Mouse (Mus musculus) layer of hippocampus, postnatal 25 days (tissue): ENCODE results near the gene Ino80b. TPM values are rescaled to one million over a fixed set of nuclear protein-coding genes. Genes with fewer than 3 reads are reported as not detected.

Source experiments
- DNase-seq, 2 experiments: peaks; one replicate each; pipeline ENCODE4 v3.0.0; 2022; ENCODE audit warnings: mixed read lengths in 2 of 2, low spot score in 1 of 2; ENCODE audit errors: extremely low spot score in 1 of 2
- total RNA-seq, 2 experiments: library from RNA; stranded (reverse); gene quantifications; 2 replicates each; pipeline ENCODE4 v1.2.3; 2021

Ino80b gene
- total RNA-seq, 2 experiments from 2014 or later, result 24.0 to 26.2 TPM

DNA sequence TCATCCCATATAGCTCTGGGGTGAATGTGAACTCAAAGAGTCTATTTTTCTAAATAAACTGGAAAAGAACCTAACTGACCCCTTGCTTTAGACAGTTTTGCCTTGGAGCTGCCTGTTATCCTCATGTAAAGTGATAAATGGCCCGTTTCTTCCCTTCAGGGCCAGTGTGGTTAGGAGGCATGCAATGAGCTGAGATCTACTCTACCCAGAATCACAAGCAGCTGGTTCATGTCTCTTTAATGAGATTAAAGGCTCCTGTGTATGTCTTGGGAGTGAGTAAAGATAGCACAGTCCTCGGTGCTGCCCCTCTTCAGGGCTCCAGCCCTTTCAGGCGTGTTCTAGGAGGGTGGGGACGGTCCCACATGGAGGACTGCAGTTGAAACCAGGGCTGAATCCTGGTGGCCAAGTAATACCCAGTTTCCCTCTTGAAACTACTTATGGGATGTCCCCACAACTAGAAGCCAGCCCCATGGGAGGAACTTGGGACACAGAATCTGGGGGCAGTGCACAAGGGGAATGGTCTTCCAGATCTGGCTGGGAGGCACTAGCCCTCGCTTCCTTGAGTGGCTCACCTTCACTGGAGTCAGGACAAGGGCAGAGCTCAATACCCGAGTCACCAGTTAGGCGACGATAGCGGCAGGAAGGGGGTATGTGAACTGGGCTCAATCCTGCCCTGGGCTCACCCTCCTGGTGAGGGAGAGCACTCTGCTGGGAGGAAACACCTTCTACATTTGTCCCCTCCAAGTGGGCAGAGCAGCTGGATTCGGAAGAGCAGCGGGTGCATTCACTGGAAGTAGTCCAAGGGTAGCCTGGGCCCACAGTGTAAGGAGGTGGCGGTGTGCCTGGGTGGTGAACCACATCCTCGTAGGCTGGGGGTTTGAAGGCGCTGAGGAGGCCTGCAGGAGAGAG is 6.2 kb downstream of the Ino80b start:
- DNase-seq, result no peak

DNA sequence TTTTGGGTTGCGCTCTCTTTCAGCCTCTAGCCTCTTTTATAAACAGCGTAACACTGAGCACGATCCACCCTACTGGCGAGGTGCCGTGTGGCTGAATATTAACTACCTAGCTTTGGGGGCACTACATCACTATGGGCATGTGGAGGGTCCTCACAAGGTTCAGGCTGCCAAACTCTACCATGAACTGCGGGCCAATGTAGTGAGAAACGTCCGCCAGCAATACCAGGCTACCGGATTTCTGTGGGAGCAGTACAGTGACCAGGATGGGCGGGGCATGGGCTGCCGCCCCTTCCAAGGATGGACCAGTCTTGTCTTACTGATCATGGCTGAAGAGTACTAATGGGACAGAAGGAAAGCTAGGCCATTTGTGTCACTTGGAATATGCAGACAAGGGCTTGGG is 6.9 kb downstream of the Ino80b start:
- DNase-seq, result no peak

DNA sequence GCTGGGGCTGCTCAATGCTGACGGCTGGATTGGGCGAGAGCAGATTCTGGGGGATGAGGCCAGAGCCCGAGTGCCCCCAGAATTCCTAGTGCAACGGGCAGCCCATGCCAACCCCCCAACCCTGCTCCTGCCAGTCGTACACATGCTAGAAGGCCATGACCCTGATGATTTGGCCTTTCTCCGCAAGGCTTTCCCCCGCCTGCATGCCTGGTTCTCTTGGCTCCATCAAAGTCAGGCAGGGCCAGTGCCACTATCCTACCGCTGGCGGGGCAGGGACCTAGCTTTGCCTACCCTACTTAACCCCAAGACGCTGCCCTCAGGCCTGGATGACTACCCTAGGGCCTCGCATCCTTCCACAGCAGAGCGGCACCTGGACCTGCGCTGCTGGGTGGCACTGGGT is 7.6 kb downstream of the Ino80b start:
- DNase-seq, result no peak

DNA sequence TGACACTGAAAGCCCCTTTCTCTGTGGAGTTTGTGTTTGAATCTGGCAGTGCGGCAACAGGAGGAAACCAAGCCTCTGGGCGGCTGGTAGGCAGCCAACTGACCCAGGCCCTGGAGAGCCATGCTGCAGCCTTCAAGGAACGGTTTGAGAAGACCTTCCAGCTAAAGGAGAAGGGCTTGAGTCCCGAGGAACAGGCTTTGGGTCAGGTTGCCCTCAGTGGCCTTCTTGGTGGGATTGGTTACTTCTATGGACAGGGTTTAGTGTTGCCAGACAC is 8.1 kb downstream of the Ino80b start:
- DNase-seq, result no peak

DNA sequence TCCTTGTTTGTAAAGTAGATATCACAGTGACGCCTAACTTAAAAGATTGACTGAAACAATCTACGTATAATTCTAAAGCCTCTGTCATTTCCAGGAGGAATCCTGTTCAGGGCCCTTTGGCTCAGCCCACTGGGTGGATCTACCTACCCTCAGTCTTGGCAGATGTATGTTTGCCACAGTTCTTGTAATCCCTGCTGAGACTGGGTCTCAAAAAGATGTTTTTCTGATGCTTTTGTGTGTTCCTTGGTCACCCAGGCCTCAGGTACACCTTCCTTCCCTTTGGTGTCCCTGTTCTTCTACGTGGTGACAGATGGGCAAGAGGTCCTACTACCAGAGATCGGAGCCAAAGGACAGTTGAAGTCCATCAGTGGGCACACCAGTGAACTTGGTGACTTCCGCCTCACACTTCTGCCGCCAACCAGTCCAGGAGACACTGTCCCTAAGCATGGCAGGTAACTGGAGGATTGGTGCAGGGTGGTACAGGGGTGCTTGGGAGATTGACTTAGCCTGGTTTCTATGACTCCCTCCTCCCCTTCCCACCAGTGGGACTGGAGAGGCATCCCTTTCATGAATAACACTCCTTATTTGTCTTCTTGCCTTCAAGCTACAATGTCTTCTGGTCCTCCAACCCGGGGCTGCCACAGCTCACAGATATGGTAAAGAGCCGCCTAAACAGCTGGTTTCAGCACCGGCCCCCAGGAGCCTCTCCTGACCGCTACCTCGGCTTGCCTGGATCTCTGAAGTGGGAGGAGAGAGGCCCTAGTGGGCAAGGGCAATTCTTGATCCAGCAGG is 8.7 kb downstream of the Ino80b start:
- DNase-seq, result no peak

DNA sequence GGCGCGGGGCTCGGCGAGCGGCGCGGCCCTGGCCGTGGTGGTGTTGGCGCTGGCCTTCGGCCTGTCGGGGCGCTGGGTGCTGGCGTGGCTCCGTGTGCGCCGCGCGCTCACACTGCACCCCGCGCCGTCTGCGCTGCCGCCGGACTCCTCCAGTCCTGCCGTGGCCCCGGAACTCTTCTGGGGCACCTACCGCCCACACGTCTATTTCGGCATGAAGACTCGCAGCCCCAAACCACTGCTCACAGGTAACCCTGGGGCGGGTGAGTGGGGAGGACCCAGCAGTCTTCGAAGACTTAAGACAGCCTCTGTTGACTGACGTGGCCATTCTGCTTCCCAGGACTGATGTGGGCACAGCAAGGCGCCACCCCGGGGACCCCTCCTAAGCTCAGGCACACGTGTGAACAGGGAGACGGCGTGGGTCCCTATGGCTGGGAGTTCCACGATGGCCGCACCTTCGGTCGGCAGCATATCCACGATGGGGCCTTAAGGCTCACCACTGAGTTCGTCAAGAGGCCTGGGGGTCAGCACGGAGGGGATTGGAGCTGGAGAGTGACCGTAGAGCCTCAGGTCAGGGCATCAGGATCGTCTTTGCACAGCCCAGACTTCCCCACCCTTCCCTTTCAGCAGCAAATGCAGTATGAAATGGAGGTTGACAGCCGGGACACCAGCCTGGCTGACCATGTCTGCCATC is 9.4 kb downstream of the Ino80b start:
- DNase-seq, result no peak

DNA sequence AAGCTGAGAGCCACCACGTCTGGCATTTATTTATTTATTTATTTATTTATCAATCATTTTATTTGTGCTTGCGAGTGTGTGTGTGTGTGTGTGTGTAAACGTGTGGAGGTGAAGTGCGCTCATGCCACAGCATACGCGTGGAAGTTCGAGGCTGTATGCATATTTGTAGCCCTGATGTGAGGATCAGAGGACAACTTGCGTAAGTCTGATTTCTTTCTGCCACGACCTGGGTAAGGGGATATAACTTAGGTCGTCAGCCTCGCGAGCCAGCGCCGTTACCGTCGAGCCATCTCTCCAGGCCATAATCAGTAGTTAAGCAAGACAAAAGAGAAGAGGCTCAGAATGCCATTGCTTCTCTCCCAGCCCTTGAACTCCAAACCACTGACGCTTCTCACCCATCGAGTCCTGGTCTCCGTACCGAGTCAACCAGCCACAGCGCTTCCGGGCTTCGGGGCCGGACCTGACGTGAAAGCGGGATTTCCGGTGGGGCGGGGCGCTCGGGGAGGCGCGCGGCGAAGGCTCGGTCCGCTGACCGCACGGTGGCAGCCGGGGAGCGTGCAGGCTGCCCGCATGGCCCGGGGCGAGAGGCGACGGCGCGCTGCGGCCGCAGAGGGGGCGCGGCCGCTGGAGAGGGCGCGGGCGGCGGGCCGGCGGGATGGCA is 10.1 kb downstream of the Ino80b start, which contains the start of gene Mogs:
Mogs (plus strand) TSS at position 486 of the 661 bp plus-strand sequence.
- DNase-seq, result peak; percentile 85 to 88

DNA sequence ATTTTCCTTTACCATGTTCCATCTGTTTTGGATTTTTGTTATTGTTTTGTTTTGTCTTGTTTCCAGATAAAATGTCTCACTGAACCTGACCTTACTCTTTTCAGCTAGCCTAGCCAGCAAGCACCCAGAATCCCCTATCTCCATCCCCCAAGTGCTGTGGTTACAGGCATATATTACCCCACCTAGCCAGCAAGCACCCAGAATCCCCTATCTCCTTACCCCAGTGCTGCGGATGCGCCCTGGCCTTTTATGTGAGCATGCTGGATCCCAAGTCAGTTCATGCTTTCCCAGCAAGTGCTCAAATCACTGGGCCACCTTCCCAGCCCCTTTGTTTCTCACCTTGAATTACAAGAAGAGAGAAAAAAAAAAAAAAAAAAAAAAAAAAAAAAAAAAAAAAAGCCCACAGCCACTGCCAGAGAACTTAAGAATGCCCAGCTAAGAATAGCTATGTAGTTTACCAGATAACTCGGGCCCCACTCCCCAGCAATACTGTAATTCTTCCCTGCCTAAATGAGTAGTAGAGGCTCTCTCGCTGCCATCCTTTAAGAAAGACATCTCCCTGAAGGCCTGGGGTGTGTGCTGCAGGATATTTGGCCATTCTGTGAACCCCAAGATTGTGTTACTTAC is 13.6 kb downstream of the Ino80b start:
- no peak for DNase-seq

DNA sequence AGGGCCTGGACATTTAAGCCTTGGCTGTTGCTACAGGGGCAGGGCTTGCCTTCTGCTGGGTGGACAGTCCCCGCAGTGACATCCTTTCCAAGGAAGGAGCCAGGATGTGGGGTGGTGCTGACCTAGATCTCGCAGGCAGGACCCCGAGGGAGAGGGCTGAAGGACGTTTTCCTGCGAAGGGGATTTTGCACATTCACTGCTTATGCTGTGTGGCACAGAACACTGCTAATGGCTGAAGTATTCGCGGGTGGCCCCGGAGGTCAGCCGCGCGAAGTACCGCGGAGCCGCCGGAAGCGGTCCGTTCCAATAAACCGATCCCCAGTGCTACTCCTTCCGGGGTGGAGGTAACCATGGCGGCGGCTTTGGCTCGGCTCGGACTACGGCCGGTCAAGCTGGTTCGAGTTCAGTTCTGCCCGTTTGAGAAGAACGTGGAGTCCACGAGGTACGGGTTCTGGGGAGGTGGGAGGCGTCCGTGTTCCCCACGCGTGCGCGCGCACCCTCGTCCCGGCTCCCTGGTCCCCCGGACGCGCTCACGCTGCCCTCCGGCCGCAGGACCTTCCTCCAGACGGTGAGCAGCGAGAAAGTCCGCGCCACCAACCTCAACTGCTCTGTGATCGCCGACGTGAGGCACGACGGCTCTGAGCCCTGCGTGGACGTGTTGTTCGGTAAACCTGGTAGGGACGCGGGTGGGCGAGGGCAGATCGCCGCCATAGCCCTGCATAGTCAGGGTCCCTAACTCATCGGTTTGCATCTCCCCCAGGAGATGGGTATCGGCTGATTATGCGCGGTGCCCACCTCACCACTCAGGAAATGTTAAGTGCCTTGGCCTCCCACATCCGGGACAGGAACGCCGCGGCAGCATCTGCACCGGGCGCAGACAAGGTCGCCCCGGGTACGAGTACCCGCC is 16.2 kb downstream of the Ino80b start, which contains the start of gene Mrpl53:
Mrpl53 (plus strand) TSS at position 279 of the 907 bp plus-strand sequence.
- DNase-seq, result peak; percentile 76 to 82

DNA sequence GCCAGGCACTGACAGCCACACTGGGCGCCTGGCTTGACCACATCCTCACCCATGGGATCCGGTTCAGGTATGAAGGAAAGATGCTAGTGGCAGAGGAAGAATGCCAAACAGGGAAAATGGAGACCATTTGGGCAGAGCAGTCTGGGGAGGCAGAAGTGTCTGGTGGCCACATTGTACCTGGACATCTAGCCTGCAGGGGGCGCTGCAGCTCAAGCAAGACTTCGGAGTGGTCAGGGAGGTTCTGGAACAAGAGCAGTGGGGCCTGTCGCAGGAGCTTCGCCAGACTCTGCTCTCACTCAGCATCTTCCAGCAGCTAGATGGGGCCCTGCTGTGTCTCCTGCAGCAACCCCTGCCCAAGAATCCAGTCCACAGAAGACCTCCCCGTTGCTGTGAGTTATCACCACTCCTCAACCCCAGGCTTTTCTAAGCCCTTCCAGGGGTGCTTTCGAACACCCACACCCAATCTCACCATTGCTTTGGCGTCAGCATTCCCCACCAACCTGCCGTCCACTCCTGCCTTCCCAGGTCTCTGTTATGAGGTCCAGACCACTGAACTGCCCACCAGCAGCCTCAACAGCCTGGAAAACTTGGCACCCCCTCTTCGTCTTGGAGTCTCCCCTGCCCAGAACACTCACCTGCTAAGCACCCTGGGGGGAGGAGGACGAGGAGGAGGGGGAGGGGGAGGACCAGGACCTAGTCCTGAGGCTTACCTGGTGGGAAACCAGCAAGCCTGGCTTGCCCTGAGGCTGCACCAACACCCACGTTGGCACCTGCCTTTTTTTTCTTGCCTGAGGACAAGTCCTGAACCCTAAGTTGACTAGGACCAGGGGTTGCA is 17.4 kb downstream of the Ino80b start:
- peak; percentile 60 to 70 for DNase-seq

DNA sequence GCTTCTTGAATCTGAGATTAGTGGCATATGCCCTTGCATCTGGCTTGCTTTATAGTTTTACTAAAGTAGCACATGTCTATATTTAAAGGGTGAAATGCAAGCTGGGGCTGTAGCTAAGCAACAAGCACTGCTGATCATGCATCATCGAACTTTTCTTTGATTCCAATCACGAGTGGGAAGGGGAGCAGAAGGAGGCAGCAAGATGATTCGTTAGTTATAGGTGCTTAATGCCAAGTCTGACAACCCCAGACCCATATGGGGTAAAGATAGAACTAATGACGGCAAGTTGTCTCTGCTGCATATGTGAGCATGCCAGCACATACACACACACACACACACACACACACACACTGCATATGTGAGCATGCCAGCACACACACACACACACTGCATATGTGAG is 21.1 kb downstream of the Ino80b start:
- DNase-seq, result no peak

DNA sequence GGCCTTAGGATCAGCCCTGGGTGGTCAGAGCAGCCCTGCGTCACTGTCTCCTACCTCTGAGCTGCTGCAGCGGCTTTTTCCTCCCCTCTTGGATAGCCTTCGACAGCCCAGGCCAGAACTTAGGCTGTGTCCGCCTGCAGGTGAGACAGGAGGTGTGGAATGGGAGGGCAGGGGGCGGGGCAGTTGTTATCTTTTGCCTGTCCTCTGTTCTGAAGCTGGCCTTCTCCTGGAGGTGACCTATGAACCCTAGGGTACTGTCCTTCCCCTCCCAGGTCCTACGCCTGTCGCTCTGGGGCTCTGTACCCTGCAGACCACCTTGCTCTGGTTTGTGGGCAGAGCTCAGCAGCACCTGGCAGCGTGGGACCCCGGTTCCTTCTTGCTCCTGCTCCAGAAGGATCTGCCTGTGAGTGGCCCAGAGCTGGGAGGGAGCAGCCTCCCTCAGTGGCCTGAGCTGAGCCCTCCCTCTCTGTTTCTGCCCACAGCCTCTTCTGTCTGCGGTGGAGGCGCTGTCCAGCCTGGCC is 22.0 kb downstream of the Ino80b start:
- DNase-seq, result no peak

DNA sequence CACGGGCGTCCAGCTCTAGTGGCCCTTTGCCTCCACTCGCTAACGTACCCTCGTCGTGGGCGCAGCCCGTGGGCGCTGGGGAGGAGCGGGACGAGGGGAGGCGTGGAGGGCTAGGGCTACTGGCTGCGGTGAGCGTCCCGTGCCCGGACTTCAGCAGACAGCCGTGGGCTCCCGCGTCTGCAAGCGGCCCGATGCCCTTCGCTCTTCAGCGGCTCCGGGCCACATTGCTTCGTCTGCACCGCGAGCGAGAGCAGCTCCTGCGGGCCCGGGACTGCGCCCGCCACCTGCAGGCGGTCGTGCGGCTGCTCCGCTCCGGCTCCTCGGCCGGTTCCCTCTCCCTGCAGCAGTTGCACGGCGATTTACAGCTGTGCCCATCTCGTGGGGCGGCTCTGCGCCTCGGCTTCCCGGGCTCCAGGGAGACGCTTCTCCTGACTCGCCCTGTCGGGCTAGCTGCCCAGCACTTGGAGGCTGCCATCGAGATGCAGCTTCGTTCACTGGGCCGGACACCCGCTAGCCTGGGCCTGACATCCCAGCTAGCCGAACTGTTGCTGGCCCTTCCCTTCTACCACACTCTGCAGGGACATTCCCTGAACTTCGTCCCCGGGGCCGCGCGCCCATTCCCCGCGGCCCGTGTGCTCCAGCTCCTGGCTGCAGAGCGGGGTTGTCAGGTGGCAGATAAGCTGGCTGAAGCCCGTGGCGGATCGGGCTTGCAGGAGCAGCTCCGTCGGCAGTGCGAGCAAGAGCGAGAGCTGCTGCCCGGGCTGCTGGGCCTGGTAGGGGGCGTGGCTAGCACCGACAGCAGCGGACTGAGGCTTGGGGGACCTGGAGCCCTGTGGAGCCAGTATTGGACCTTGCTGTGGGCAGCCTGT is 23.3 kb downstream of the Ino80b start:
- DNase-seq, result peak; percentile 43 to 55

DNA sequence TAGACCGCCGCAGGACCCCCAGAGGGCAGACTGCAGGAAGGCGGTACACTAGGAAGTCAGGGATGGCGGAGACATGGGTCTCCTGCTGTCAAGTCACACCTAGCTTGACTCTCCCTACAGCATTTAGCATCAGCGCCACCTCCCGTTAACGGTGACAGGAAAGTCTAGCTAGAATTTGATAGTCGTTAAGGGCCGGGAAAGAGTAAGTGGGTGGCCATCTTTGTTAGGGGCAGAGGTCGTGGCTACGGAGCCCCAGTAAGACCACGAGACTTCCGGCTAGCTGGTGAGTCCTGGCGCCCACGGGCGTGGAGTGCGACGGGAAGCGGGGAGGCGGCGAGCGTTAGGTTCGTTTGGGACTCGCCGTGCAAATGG is 23.9 kb downstream of the Ino80b start, which contains the start of the genes Ccdc142 and Gm42688:
Ccdc142 (plus strand) TSS at position 286 of the 372 bp plus-strand sequence.
Gm42688 (plus strand) TSS at position 302 of the 372 bp plus-strand sequence.
- DNase-seq, result peak; percentile 72 to 73

DNA sequence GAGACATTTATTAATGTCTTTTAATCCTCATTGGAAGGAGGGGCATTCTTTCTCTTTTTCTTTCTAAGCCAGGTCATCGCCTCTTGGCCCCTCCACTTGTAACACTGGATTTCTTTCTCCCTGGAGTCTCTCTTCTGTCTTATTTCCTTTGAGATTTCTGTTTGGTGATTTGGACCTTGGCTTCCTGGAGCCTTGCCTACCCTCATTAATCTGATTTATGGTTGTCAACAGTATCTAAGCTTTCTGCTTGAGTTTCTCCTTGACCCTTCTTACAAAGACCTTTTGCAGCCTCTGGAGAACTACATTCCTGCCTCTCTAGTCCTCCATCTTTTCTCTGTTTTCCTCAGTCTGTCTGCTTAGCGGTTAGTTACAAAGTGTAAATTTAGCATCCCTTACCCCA is 26.8 kb downstream of the Ino80b start:
- DNase-seq, result no peak

DNA sequence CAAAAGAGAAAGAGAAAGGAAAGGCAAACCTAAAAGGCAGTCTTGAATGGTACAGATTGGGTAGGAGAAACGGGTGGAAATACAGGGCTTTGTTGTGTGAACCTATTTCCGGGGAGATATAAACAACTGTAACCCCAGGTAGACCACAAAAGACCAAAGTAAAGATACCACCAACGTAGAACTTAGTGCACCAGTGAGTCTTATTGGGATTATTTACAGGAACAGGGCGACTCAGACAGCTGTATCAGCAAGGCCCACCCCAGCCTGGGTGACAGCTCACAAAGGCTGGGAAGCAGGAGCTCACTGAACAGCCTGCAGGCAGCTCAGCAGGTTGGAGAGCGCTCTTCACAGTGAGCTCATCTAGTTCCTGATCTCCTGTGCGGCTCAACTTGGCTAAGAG is 29.3 kb downstream of the Ino80b start:
- no peak for DNase-seq
